Mouse (Mus musculus): ENCODE data around the gene Adamts17. TPM values are rescaled to one million over a fixed set of nuclear protein-coding genes. Genes with fewer than 3 reads are reported as not detected.

The Adamts17 gene
- polyA plus RNA-seq, 1 experiment = not detected

DNA sequence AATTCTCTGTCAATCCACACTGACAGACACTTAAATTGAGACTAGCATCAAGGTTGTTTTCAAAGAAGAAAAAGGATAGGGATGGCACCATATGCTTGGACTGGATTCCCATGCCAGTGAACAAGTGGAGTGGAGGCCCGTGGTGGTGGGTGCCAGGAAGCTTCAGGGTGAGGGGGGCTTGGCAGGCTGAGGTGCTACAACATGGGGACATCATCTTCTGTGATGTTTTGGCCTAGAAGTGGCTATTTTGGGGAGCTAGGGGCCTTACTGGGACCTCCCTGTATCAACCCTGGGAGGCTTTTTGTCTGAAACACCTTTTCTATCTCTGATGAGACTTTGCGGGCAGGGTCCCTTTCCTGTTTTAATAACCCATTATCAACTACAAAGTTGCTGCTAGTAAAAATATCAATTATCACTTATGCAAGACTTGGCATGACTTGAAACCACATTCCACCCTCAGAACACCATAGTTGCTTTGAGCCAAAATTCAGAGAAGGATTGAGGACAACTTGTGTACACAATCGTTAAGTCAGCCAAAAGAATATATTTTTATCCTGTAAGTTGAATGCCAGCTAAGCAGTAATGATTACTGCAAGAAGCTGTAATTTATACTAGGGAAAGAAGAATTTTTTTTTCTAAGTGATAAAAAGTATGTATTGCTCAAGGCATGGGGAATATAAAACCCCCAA, 150.0 kb downstream of the Adamts17 start:
- Histone ChIP-seq H3K4me3 (replicated peaks) (no peak overlapping the region), H3K36me3 (ENCODE audit: control insufficient read depth) (no peaks in the 10 kb centered on the region), H3K27me3 (ENCODE audit: control insufficient read depth) (no peaks in the 10 kb centered on the region), H3K4me1 (ENCODE audit: control insufficient read depth) (no peaks in the 10 kb centered on the region), H3K9me3 (ENCODE audit: control insufficient read depth, low read length) (no peaks in the 10 kb centered on the region)
- TF ChIP-seq GATA1 (IDR thresholded peaks at IDR 0.05; ENCODE audit: low read length) (no peak), TAL1 (IDR thresholded peaks at IDR 0.05; ENCODE audit: low read length) (no peak)

DNA sequence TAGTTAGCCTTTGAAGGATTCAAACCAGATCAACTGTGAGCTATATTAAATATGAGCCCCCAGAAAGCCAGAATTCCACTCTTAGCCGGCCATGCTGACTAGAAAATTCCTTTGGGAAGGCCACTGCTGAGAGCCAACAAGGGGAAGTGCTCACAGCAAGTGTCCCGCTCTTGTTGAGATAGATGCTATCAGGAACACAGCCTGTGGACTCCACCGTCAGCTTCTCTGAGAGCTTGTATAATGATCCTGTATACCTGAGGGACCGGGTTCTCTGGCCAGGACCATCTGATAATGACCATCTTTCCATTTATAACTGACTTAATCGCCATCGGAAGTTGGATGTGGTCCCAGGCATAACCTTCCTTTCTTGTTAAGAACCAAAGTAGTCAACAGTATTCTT, 159.3 kb downstream of the Adamts17 start:
- Histone ChIP-seq H3K4me3 (replicated peaks) (no peak overlapping the region), H3K4me1 (ENCODE audit: control insufficient read depth) (no peaks in the 10 kb centered on the region), H3K9me3 (ENCODE audit: control insufficient read depth, low read length) (no peaks in the 10 kb centered on the region), H3K27me3 (ENCODE audit: control insufficient read depth) (no peaks in the 10 kb centered on the region), H3K36me3 (ENCODE audit: control insufficient read depth) (no peaks in the 10 kb centered on the region)
- TF ChIP-seq GATA1 (IDR thresholded peaks at IDR 0.05; ENCODE audit: low read length) = no peak
- TF ChIP-seq TAL1 (IDR thresholded peaks at IDR 0.05; ENCODE audit: low read length) = no peak

DNA sequence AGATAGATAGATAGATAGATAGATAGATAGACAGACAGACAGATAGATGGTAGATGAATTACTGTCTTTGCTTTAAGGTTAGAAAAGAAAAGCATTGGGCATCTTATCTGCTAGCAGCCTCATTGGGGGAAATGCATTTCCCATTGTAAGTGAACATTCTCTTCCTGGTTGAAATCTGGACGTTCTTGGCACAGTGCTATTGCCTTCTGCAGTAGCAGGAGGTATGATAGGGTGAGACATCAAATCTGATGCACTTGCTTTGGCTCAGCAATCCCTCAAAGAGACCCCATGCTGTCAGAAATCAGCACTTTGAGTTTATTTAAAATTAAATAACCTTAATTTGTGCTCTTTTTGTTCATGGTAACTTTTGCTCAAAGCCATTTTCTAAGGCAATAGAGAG, 164.1 kb downstream of the Adamts17 start:
- Histone ChIP-seq H3K36me3 (ENCODE audit: control insufficient read depth) (no peaks in the 10 kb centered on the region), H3K4me3 (replicated peaks) (no peak overlapping the region), H3K9me3 (ENCODE audit: control insufficient read depth, low read length) (0 out of 2 replicates have a peak, but pooled peaks cover 2% of the 10 kb centered on the region), H3K4me1 (ENCODE audit: control insufficient read depth) (no peaks in the 10 kb centered on the region), H3K27me3 (ENCODE audit: control insufficient read depth) (no peaks in the 10 kb centered on the region)
- TF ChIP-seq TAL1 (IDR thresholded peaks at IDR 0.05; ENCODE audit: low read length) (no peak), GATA1 (IDR thresholded peaks at IDR 0.05; ENCODE audit: low read length) (no peak)

DNA sequence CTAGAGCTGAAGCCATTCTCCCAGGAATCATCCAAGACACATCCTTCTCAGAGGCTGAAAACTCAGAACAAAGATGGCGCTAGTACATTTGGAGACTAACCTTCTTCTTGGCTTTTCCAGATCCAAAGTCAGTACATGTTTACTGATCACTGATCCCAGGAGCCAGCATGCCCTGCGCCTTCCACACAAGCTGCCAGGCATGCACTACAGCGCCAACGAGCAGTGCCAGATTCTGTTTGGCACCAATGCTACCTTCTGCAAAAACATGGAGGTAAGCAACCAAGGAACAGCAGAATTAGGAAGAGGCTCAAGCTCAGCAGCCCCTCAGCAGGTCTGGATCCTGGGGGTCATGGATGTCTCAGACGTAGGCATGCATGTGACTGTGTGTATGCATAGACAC, 164.7 kb downstream of the Adamts17 start:
- Histone ChIP-seq H3K4me3 (replicated peaks) (no peak overlapping the region), H3K27me3 (ENCODE audit: control insufficient read depth) (no peaks in the 10 kb centered on the region), H3K4me1 (ENCODE audit: control insufficient read depth) (no peaks in the 10 kb centered on the region), H3K9me3 (ENCODE audit: control insufficient read depth, low read length) (0 out of 2 replicates have a peak, but pooled peaks cover 2% of the 10 kb centered on the region), H3K36me3 (ENCODE audit: control insufficient read depth) (no peaks in the 10 kb centered on the region)
- TF ChIP-seq TAL1 (IDR thresholded peaks at IDR 0.05; ENCODE audit: low read length) (no peak), GATA1 (IDR thresholded peaks at IDR 0.05; ENCODE audit: low read length) (no peak)

DNA sequence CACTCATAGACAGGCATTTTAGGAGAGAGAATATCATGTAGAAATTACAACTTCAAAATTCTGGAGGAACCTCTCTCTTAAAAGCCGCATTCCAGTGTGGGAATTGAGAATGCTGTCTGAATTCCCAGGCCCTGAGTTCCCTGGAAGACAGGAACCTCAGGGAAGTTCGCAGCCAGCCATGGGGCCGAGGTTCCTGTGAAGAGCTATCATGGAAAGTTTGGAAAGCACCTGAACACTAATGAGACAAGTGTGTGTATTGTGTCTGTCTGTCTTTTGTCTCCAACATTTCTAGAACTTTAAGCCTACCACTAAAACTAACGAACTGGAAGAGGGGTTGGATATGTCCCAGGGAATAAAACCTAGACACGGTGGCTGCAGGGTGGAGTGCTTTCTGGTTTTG, 170.3 kb downstream of the Adamts17 start:
- Histone ChIP-seq H3K9me3 (ENCODE audit: control insufficient read depth, low read length) (no peaks in the 10 kb centered on the region), H3K4me1 (ENCODE audit: control insufficient read depth) (peaks cover 8% of the 10 kb centered on the region), H3K27me3 (ENCODE audit: control insufficient read depth) (no peaks in the 10 kb centered on the region), H3K36me3 (ENCODE audit: control insufficient read depth) (no peaks in the 10 kb centered on the region), H3K4me3 (replicated peaks) (no peak overlapping the region)
- TF ChIP-seq TAL1 (IDR thresholded peaks at IDR 0.05; ENCODE audit: low read length) (no peak), GATA1 (IDR thresholded peaks at IDR 0.05; ENCODE audit: low read length) (no peak)

DNA sequence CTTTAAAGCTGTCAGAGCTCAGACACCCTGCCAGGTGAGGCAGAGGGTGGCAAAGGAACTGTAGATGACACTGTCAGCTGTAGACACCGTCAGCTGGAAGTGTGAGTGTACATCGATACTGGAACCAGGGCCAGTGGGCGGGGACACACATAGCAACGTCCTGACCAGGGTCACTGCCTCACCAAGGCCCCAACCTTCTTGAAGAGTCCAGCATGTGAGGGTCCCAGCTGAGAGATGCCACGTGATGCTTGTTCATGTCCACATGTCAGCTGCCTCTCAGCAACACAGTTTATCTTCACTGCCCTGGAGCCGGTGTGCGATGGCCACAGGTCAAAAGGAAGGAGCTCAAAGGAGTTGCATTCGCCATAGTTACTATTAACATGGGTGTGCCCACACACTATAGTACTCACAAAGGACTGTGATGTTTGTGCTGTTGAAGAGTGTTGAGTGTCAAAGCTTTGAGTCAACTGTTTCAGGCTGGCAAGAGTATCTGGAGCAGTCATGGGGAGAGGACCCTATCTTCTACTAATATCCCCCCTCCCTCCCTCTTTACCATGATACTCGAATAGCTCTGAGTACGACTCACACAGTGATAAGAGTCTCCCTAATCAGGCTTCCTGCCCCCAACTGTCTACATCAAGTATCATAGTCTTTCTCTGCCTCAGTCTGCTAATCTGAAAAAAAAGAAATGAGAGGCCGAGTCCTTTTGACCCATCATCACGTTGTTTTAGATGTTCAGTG, 172.6 kb downstream of the Adamts17 start:
- peaks cover 8% of the 10 kb centered on the region for H3K4me1 ChIP-seq (ENCODE audit: control insufficient read depth)

DNA sequence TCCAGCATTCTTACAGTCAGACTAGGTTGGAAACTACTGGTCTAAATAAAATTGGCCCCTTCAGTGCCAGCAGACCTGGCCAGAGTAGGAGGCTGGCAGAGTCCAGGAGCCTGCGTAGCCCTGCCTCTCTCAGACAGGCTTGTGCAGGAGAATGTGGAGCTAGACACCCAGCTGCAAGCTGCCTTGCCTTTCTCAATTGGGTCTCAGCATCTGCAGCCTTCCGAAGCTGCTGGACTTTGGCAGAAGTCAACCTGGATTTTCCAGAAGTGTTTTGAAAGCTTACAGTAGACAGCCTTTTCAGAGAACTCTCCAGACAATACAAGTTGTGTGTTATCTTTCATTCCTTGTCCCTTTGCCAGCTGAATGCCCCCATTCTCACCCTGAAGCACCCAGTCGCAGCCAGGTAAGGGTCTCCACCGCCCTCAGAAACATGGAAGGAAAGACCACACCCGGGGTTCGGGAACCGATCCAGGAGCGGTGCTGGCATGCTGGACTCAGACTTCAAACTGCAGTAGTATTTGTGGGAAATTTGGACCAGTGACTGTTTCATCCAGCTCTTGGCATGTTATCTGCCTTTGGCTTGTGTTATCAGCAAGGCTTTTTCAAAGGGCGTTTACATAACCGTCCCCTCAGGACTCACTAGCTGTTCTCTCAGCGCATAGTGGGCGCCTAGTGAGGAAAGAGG, 173.8 kb downstream of the Adamts17 start:
- no peaks in the 10 kb centered on the region for H3K27me3 ChIP-seq (ENCODE audit: control insufficient read depth)
- H3K4me1 ChIP-seq (ENCODE audit: control insufficient read depth) = peaks cover 8% of the 10 kb centered on the region
- no peak overlapping the region for H3K4me3 ChIP-seq (replicated peaks)
- TF ChIP-seq GATA1 (IDR thresholded peaks at IDR 0.05; ENCODE audit: low read length) = no peak
- TF ChIP-seq TAL1 (IDR thresholded peaks at IDR 0.05; ENCODE audit: low read length) = no peak
- H3K36me3 ChIP-seq (ENCODE audit: control insufficient read depth) = no peaks in the 10 kb centered on the region
- no peaks in the 10 kb centered on the region for H3K9me3 ChIP-seq (ENCODE audit: control insufficient read depth, low read length)

More for the DNA sequence above, 172.6 kb downstream of the Adamts17 start:
- no peak overlapping the region for H3K4me3 ChIP-seq (replicated peaks)
- no peaks in the 10 kb centered on the region for H3K9me3 ChIP-seq (ENCODE audit: control insufficient read depth, low read length)
- no peaks in the 10 kb centered on the region for H3K36me3 ChIP-seq (ENCODE audit: control insufficient read depth)
- no peak for TF ChIP-seq GATA1 (IDR thresholded peaks at IDR 0.05; ENCODE audit: low read length)
- TF ChIP-seq TAL1 (IDR thresholded peaks at IDR 0.05; ENCODE audit: low read length) = no peak
- no peaks in the 10 kb centered on the region for H3K27me3 ChIP-seq (ENCODE audit: control insufficient read depth)

DNA sequence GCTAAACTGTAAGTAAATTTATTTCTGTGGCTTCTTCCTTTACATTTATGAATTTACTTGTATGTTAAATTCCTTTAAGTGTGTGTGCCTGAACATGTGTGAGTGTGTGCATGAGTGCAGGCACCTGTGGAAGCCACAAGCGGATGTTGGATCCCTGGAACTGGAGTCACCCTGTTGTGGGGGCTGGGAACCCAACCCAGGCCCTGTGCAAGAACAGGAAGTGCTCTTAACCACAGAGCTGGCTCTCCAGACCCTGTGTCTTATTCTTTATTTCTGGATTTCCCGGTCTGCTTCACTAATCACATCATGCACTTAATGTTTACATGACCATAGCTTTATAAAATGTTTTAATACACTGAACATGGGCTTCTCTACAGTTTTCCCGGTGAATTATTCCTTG, 180.4 kb downstream of the Adamts17 start:
- Histone ChIP-seq H3K36me3 (ENCODE audit: control insufficient read depth) (no peaks in the 10 kb centered on the region), H3K9me3 (ENCODE audit: control insufficient read depth, low read length) (no peaks in the 10 kb centered on the region), H3K4me3 (replicated peaks) (no peak overlapping the region), H3K4me1 (ENCODE audit: control insufficient read depth) (no peaks in the 10 kb centered on the region), H3K27me3 (ENCODE audit: control insufficient read depth) (no peaks in the 10 kb centered on the region)
- TF ChIP-seq GATA1 (IDR thresholded peaks at IDR 0.05; ENCODE audit: low read length) = no peak
- TF ChIP-seq TAL1 (IDR thresholded peaks at IDR 0.05; ENCODE audit: low read length) = no peak
